Mouse (Mus musculus): ENCODE measurements at regions not wholly inside any gene's neighbourhood (a gene's known extent, or its start where the extent isn't known, plus 50 kb on each side); places are given as distances from the start of the nearest gene placed in this dataset.

DNA sequence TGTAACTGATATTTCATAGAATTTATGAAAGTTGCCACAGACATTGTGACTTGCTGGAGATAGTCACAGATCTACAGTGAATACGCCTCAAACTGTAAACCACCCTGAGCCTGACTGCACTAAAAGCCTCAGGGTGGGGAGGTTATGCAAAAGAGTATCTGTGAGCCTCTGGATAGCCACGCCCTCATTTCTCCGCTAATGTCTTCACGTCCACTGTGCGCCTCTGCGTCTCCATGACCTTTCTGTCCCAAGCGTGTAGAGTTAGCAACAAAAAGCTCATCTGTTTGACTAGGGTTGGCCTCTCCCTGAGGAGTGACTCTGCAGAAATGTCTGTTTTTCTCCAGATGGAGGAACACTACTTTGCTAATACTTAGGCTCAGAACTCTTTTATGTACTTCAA is 170.8 kb upstream of the Gm49356 start:
- DNase-seq (ENCODE audit: low spot score), result no peak

DNA sequence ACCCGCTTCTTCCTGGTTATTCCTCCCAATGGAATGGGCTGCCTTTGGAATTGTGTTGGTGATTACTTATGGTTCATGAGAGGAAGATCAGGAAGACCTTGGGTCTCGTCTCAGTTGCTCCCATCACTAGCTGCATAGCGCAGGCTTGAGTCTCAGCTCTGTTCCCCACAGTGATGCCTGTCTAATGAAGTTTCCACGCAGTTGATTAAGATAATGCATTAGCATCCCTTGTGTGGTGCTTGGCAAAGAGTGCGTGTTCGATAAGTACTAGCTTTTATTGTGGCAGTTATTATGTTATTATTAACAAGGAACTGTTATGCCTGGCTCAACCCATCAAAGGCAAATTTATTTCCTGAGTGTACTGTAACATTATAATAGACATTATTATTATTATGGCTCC is 169.7 kb upstream of the Gm49356 start:
- DNase-seq (ENCODE audit: low spot score), result no peak

DNA sequence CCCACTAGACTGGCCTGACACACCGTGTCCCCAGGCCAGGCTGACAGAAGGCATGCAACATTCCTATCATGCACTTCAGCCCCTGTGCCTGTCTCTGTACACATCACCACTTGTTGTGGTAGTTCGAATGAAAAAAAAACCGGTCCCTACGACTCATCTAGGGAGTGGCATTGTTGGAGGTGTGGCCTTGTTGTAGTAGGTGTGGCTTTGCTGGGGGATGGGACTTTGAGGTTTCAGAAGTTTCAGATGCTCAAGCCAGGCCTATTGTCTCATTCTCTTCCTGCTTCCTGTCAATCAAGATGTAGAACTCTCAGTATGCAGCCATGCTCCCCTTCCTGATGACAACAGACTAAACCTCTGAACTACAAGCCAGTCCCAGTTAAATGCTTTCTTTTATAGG is 162.1 kb upstream of the Gm49356 start:
- no peak for DNase-seq (ENCODE audit: low spot score)

DNA sequence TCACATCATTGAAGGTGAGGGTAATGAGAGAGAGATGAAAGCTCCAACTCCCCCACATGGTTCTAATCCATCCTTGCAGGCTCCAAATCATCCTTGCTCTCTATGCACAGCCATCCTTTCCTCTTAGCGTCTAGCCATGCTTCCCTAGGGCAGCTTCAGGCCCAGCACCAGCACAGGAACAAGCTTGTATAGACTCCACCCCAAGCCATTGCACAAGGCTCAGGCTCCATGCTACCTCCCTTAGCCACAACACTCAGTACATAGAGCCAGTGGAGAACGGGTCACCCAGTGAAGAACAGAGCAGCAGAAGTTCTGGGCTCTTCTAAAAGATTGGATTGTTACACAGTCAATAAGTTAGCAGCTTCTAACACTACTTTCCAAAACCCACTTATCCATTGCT is 160.8 kb upstream of the Gm49356 start:
- DNase-seq (ENCODE audit: low spot score), result no peak

DNA sequence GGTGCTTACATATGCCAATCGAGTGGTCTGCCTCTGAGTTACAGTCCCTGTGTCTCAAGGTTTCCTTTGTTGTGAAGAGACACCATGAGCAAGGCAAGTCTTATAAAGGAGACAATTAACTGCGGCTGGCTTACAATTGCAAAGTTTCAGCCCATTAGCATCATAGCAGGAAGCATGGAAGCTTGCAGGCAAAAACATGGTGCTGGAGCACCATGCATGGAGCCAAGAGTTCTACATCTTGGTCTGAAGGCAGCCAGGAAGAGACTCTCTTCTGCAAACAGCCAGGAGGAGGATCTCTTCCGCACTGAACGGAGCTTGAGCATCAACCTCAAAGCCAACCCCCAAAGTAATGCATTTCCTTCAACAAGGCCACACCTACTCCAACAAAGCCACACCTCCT is 158.2 kb upstream of the Gm49356 start:
- no peak for DNase-seq (ENCODE audit: low spot score)

DNA sequence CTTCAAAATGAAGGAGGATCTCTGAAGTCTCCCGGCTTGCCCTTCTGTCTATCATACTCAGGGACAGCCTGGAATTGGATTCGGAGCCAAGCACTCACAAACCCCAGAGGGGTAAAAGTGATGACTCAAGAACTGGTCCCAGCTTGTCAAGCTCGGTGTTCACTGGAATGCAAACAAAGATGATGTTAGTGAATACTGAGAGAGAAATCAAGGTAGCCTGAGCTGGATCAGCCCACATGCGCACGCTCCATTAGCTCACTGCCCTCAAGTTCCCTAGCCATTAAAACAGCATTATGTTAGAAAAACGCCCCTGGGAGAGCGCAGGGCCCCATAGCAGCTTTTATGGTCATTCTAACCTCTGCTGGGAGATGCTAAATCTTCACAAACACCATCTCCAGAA is 157.8 kb upstream of the Gm49356 start:
- DNase-seq (ENCODE audit: low spot score), result peak; percentile 16

DNA sequence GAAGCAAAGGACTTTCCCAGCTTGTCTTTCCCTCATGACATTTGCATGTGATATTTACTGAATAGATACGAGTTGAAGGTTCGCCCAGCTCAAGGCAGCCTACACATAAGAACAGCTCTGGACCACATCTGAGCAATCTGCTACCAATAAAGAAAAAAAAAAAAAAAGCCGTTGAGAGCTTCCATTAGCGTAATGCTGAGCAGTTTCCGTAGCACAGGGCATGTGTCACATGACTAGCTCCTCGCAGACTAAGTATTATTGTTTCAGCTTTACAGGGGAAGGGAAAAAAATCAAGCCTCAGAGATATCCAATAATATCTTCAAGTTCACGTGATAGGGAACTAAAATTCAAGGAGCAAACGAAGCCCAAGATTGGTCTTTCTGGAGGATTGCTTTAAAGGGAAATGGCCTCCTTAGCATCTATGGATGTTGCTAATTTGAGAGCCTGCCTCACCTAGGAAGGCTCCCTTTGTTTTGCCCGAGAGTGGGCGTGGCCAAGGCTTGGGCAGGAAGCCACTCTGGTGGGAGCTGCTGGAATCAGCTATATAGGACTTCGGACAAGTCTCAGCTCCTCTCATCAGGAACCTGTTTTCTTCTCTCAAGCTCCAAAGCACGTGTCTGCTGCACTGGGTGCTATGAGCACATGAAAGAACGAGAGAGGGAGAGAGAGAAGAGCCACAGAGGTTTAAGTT is 157.0 kb upstream of the Gm49356 start:
- no peak for DNase-seq (ENCODE audit: low spot score)
